Mouse (Mus musculus) hindbrain, postnatal 0 days (tissue): Measurements from ENCODE around the gene Hoxb4. TPM values are rescaled to one million over a fixed set of nuclear protein-coding genes. Genes with fewer than 3 reads are reported as not detected.

Experiments
- ATAC-seq: fragments of 200-750 bp; cut with Nextera tagmentation; 2 replicates; pipeline ENCODE4 v1.8.0; 2017; ENCODE audit warnings: mild to moderate bottlenecking, moderate TSS enrichment, moderate library complexity
- DNase-seq: peaks from one replicate; pipeline ENCODE4 v3.0.0-alpha.2; 2015; ENCODE audit warnings: low spot score
- H3K27ac ChIP-seq: fragments of 300-500 bp; sonication (generic); 2 replicates; pipeline ENCODE4 v1.5.1; 2014; ENCODE audit warnings: mild to moderate bottlenecking
- H3K27me3 ChIP-seq: fragments of 300-500 bp; sonication (generic); 2 replicates; pipeline ENCODE4 v1.6.1; 2014; ENCODE audit warnings: low read length, mixed read lengths; ENCODE audit not compliant: insufficient read depth
- H3K36me3 ChIP-seq: fragments of 300-500 bp; sonication (generic); 2 replicates; pipeline ENCODE4 v1.6.1; 2014; ENCODE audit warnings: low read length, mixed read lengths; ENCODE audit not compliant: insufficient read depth
- H3K4me1 ChIP-seq: fragments of 300-500 bp; sonication (generic); 2 replicates; pipeline ENCODE4 v1.6.1; 2014; ENCODE audit warnings: antibody characterized with exemption, low read length, mixed read lengths; ENCODE audit not compliant: insufficient read depth
- H3K4me2 ChIP-seq: fragments of 300-500 bp; sonication (generic); 2 replicates; pipeline ENCODE4 v1.6.1; 2014; ENCODE audit warnings: low read depth, mild to moderate bottlenecking, low read length, moderate library complexity, mixed read lengths
- H3K4me3 ChIP-seq: fragments of 300-500 bp; sonication (generic); 2 replicates; pipeline ENCODE4 v1.5.1; 2014; ENCODE audit warnings: low read length
- H3K9ac ChIP-seq: fragments of 300-500 bp; sonication (generic); replicated peaks from 2 replicates; pipeline ENCODE4 v1.6.1; 2014; ENCODE audit warnings: mild to moderate bottlenecking, low read length, moderate library complexity, mixed read lengths
- H3K9me3 ChIP-seq: fragments of 300-500 bp; sonication (generic); 2 replicates; pipeline ENCODE4 v1.6.1; 2016; ENCODE audit warnings: low read length, mixed read lengths
- CTCF ChIP-seq: IDR thresholded peaks from 2 replicates; pipeline ENCODE4 v1.5.1; 2016; ENCODE audit warnings: antibody characterized with exemption, control low read depth, low read depth
- WGBS: fragments of 180-500 bp; shearing (Covaris S2); extraction: QIAGEN DNeasy Blood & Tissue Kit; methylation state at CpG from one replicate; pipeline ENCODE4 v1.1.7; 2014; 5-methylcytosine and 5-hydroxymethylcytosine counted together
- polyA plus RNA-seq: library from polyadenylated mRNA; unstranded; fragments of >200 nt; fragmentation: Nextera tagmentation; extraction: Ambion mirVana; gene quantifications from 2 replicates; pipeline ENCODE4 v1.2.1, GENCODE M21; 2015
- total RNA-seq: library from RNA; depleted of rRNA; stranded (reverse); fragments of >200 nt; gene quantifications from 2 replicates; pipeline ENCODE4 v1.2.3, GENCODE M21; 2014

Gene Hoxb4
- total and polyA plus RNA-seq, 2 experiments from 2014 or later: 2.4 to 8.6 TPM

- no peak for DNase-seq
- peak overlapping the region; percentile 37; the same call in 1 of the 2 replicates for H3K27ac ChIP-seq
- peak overlapping the region; percentile 31 for H3K4me3 ChIP-seq
- H3K36me3 ChIP-seq: no peaks in the 10 kb centered on the region
- no peak for ATAC-seq
- 3% methylated on average over 35 of the region's 35 CpGs for WGBS
- no peak for TF ChIP-seq CTCF
- H3K27me3 ChIP-seq: peaks cover 72% of the 10 kb centered on the region
- no peaks in the 10 kb centered on the region for H3K9me3 ChIP-seq
- H3K9ac ChIP-seq: no peak overlapping the region
- peak overlapping the region; percentile 30 for H3K4me2 ChIP-seq
- no peaks in the 10 kb centered on the region for H3K4me1 ChIP-seq
These were observed 17.6 kb upstream of the Hoxb4 start for GRCm38 (mm10) chr11:96300354-96301063.

- Histone ChIP-seq H3K4me1 (no peaks in the 10 kb centered on the region), H3K36me3 (no peaks in the 10 kb centered on the region), H3K4me2 (peak overlapping the region; percentile 30), H3K4me3 (peak overlapping the region; percentile 31), H3K27ac (0 out of 2 replicates have a peak overlapping the region, but pooled peaks have one; percentile 37), H3K9ac (no peak overlapping the region), H3K9me3 (no peaks in the 10 kb centered on the region), H3K27me3 (peaks cover 72% of the 10 kb centered on the region)
- DNase-seq (no peak), ATAC-seq (no peak)
- no peak for TF ChIP-seq CTCF
- 4% methylated on average over 10 of the region's 10 CpGs for WGBS
These were observed 17.0 kb upstream of the Hoxb4 start for GRCm38 (mm10) chr11:96301064-96301431.

GRCm38 (mm10) chr11:96301837-96302236, 16.2 kb upstream of the Hoxb4 start:
- Histone ChIP-seq H3K4me3 (peak overlapping the region; percentile 11), H3K4me1 (no peaks in the 10 kb centered on the region), H3K4me2 (peak overlapping the region; percentile 30), H3K27me3 (peaks cover 72% of the 10 kb centered on the region), H3K9me3 (no peaks in the 10 kb centered on the region), H3K27ac (peak overlapping the region; percentile 7; the same call in 1 of the 2 replicates), H3K9ac (no peak overlapping the region), H3K36me3 (no peaks in the 10 kb centered on the region)
- no peak for TF ChIP-seq CTCF
- DNase-seq: peak; percentile 58
- 0 out of 2 replicates have a peak, but pooled peaks have one; percentile 58 for ATAC-seq
- WGBS: under 1% methylated on average over 15 of the region's 15 CpGs

- peak overlapping the region; percentile 4; the same call in 1 of the 2 replicates for H3K4me3 ChIP-seq
- peak overlapping the region; percentile 30 for H3K4me2 ChIP-seq
- no peaks in the 10 kb centered on the region for H3K4me1 ChIP-seq
- peaks cover 74% of the 10 kb centered on the region for H3K27me3 ChIP-seq
- H3K36me3 ChIP-seq: no peaks in the 10 kb centered on the region
- DNase-seq: no peak
- WGBS: 5% methylated on average over 23 of the region's 23 CpGs
- no peaks in the 10 kb centered on the region for H3K9me3 ChIP-seq
- peak overlapping the region; percentile 7; the same call in 1 of the 2 replicates for H3K27ac ChIP-seq
- no peak for TF ChIP-seq CTCF
- ATAC-seq: no peak
- no peak overlapping the region for H3K9ac ChIP-seq
These were observed 15.5 kb upstream of the Hoxb4 start for GRCm38 (mm10) chr11:96302381-96303150.

- Histone ChIP-seq H3K4me3 (peak within 1 kb of the TSS; percentile 30), H3K27me3 (peaks cover 75% of the 10 kb centered on the region), H3K9ac (peak within 1 kb of the TSS; percentile 53), H3K36me3 (no peaks in the 10 kb centered on the region), H3K27ac (peak within 1 kb of the TSS; percentile 69), H3K9me3 (no peaks in the 10 kb centered on the region), H3K4me1 (no peaks in the 10 kb centered on the region), H3K4me2 (peak within 1 kb of the TSS; percentile 30)
- 1% methylated on average over 69 of the region's 69 CpGs for WGBS
- ATAC-seq (peak; percentile 49; the same call in 1 of the 2 replicates), DNase-seq (peak; percentile 83)
- peak; percentile 88 for TF ChIP-seq CTCF
These were observed 14.6 kb upstream of the Hoxb4 start, which contains the start of gene Hoxb5 for GRCm38 (mm10) chr11:96303151-96304099. TSS of gene Hoxb5 (plus strand) at chr11:96303336.
